Mouse (Mus musculus) hindlimb bud, embryonic 11.5 days (tissue): ENCODE data around the gene Ndufs5.
A peak's percentile ranks its signal among the peaks of the same experiment; 100 is the strongest.

Experiments used
- DNase-seq: peaks from one replicate; pipeline ENCODE4 v3.0.0-alpha.2; 2012; ENCODE audit warnings: low read depth, low spot score; ENCODE audit errors: extremely low spot score

Gene Ndufs5

DNA sequence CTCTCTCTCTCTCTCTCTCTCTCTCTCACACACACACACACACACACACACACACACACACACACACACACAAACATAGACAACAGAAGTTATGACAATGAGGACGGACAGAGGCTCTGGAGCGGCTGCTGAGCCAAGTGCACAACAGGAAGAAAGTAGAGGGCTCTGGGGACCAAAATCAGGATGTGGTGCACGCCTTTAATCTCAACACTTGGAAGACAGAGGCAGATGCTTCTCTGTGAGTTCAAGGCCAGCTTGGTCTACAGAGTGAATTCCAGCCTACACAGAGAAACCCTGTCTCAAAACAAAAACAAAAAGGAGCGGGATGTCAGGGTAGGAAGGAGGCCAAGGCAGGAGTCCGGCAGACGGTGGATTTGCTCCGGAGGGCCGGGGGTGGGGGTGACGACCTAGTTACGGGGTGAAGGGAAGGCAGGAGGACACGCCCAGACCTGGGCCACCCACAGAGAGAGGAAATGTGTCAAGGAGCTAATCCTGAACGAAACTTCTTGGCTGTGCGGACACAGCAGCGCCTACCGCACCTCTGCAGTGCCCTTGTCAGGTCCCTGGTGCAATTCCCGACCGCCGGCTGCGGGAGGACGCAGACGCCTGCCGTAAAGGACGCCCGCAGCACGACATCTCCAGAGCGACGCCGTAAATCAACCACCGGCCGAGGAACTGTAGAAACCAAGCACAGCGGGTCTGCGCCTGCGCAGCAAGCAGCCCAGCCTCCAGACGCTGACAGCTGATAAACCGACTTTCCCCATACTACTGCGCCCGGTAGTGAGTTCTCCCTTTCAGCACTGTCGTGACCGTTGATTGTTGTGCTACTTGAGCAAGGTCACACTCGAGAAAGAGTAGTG is at the start of gene Ndufs5:
Gene Ndufs5 (minus strand): TSS at position 629 of the 860 bp plus-strand sequence.
- peak; percentile 90 for DNase-seq

DNA sequence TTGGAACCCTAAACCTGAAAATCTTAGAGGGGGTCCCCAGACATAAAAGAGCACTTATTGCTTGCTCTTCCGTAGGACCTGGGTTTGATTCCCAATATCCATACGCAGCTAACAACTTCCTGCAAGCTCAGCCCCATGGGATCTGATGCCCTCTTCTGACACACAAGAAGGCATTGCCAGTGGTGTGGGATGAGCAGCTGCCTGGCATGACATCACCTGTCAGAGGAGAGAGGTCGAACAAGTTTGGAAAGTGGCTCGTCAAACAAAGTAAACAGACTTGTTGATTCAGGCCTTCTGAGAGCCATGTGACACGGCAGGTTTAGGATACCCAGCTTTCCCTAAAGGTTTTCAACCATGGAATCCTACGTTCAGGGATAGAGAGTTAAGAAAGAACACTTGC is 47.1 kb upstream of the Ndufs5 start:
- DNase-seq, result no peak

- DNase-seq, result no peak
Measured at GRCm38 (mm10) chr4:123758306-123758705, 40.3 kb upstream of the Ndufs5 start.

GRCm38 (mm10) chr4:123750707-123751312 is 32.8 kb upstream of the Ndufs5 start:
- no peak for DNase-seq

DNA sequence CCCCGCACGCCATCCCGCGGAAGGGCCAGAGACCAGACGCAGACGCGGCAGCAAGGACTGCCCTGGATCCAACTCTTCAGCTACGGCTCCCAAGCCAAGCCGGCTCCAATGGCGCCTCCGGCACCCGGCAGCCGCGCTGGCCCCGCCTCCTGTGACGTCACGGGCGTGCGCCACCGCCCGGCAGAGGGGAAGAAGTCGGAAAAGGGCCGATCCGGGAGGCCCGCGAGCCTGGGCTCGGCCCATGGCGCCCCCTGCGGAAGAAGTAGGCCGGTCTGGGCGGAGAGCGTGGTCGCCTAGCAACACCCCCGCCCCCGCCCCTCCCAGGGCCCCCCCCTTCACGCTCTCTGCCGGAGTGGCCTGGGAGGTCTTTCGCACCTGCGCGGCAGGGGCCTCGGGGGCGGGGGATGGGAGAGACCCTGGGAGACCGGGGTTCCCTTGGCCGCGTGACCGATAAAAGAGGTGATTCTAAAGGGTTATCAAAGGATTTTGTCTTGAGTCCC is 32.2 kb upstream of the Ndufs5 start, which contains the start of gene Akirin1:
Gene Akirin1 (minus strand): TSS at position 194 of the 500 bp plus-strand sequence.
- DNase-seq, result peak; percentile 70

- DNase-seq, result no peak
Measured at GRCm38 (mm10) chr4:123749484-123750130, 31.6 kb upstream of the Ndufs5 start.

DNA sequence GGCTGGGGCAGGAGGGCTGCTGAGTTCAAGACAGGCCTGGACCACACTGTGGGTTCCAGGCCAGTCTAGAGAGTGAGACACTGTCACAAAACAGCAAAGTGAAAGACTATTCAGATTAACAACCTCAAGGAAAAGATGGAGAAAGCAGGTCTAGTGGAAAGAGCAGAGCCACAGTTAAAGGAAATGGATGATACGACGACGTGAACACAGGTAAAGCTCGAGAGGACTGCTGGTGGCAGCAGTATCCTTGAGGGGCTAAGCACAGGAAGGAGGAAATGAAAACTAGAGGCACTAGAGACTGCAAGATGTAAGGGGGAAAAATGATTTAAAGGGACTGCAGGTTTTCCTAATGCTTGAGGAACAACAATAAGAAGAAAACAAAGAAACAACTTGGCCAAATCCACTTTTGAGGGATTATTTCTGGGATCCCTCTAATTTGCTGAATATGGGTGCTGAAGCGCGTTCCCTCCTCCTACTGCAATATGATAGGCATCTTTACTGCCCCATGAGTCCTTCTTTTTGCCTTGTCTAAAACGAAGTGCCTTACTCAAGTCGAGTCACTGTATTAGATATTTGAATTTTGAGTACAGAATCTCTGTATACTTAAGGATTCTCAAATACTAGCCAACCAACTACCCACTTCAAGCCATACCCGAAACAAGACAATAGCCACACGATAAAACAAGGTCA is 30.9 kb upstream of the Ndufs5 start:
- DNase-seq, result no peak

GRCm38 (mm10) chr4:123745221-123745775 is 27.3 kb upstream of the Ndufs5 start:
- no peak for DNase-seq

- DNase-seq, result no peak
Measured at GRCm38 (mm10) chr4:123742891-123743290, 24.9 kb upstream of the Ndufs5 start.

DNA sequence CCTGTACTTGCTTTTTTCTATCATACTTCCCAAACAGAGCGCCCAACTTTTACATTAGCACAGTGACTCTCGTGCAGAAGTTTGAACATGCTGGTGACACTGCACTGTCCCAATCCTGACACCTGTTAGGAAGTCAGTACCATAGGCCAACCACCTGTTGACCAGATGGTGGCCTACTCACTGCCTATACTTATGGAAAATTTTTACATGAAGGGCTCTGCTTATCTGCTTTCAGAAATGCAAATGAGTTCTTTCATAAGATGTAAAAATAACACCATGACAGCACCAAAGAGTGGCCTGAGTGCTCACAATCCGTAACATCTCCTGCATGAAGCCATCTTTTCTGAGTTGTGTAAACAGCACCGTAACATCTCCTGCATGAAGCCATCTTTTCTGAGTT is 20.7 kb upstream of the Ndufs5 start:
- DNase-seq, result no peak

DNA sequence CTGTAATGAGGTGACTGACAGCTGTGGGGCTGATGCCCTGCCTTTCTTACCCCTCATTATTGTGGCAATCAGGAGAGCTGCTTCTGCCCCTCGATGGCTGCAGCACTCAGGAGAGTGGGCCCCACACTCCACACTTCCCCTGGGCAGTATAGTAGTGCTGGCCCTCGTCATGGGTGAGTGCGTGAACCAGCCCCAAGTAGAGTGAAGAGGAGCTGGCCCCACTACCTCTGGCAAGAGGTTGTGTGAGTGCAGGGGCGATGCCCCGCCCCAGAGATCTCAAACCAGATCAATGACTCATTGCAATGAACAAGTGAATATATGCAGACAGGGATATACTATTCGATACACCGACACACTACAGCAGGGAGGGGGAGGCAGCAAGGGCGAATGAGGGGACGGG is 15.5 kb upstream of the Ndufs5 start:
- no peak for DNase-seq

- no peak for DNase-seq
Measured at GRCm38 (mm10) chr4:123732921-123733320, 14.9 kb upstream of the Ndufs5 start.

- no peak for DNase-seq
Measured at GRCm38 (mm10) chr4:123732163-123732910, 14.3 kb upstream of the Ndufs5 start.

GRCm38 (mm10) chr4:123721761-123722160 is 3.8 kb upstream of the Ndufs5 start:
- no peak for DNase-seq

GRCm38 (mm10) chr4:123718434-123718780 is 405 bp upstream of the Ndufs5 start:
- DNase-seq, result no peak

- no peak for DNase-seq
Measured at GRCm38 (mm10) chr4:123712431-123712830, 5.6 kb downstream of the Ndufs5 start.

DNA sequence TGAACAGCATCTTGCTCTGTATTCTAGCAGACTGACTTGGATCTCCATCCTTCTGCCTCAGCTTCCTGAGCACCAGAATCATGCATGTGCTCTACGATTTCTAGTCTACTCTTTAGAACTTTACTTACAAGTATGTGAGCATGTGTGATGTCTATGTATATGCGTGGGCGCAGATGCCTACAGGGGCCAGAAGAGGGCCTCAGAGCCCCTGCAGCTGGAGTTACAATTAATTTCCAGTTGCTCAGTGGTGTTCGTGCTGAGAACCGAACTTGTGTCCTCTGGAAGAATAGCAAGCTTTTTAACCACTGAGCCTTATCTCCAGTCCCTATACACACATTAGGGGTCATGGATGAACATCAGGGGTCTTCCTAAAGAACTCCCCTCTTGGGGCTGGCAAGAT is 10.7 kb downstream of the Ndufs5 start:
- DNase-seq, result no peak

DNA sequence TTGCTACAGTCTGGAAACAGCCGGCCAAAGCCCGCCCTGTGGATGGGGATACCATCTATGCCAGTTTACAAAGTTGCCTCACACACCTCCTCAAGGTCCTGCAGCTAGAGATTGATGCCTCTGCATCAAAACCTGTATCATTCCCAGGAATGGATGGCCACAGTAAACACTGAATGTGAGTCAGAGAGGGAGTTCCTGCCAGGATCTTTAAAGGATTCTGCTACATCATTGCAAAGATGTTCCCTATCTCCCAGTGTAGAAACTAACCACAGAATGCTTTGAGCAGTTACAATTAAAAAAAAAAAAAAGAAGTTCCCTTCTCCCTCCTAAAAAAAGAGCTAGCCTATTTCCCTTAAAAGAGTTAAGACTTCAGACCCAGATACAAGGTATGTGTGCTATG is 12.7 kb downstream of the Ndufs5 start:
- no peak for DNase-seq

- no peak for DNase-seq
Measured at GRCm38 (mm10) chr4:123693384-123693783, 24.6 kb downstream of the Ndufs5 start.

GRCm38 (mm10) chr4:123692071-123692470 is 25.9 kb downstream of the Ndufs5 start:
- no peak for DNase-seq
